Mouse (Mus musculus) left cerebral cortex, adult 8-10 months (tissue): ENCODE measurements around the gene Cxadr. TPM values are rescaled to one million over a fixed set of nuclear protein-coding genes. Genes with fewer than 3 reads are reported as not detected.

Source experiments
- DNase-seq, 2 experiments: peaks; one replicate each; pipeline ENCODE4 v3.0.0; 2022; ENCODE audit warnings: low spot score in 2 of 2
- total RNA-seq, 4 experiments: library from RNA; stranded (reverse); gene quantifications; 2 replicates each; pipeline ENCODE4 v1.2.4; 2022

The Cxadr gene
- total RNA-seq, 4 experiments from 2014 or later: 22.5 to 29.1 (median 27.2) TPM

GRCm38 (mm10) chr16:78306606-78307005 is 5.3 kb downstream of the Cxadr start:
- DNase-seq: no peak

- DNase-seq: no peak
Observed at GRCm38 (mm10) chr16:78307476-78308192, 6.3 kb downstream of the Cxadr start.

GRCm38 (mm10) chr16:78309258-78309657 is 8.0 kb downstream of the Cxadr start:
- no peak for DNase-seq

- no peak for DNase-seq
Observed at GRCm38 (mm10) chr16:78313135-78313887, 12.0 kb downstream of the Cxadr start.

- DNase-seq: no peak
Observed at GRCm38 (mm10) chr16:78314026-78314425, 12.7 kb downstream of the Cxadr start.

GRCm38 (mm10) chr16:78316849-78317248 is 15.6 kb downstream of the Cxadr start:
- DNase-seq: no peak

- DNase-seq: no peak
Observed at GRCm38 (mm10) chr16:78317960-78318359, 16.7 kb downstream of the Cxadr start.

GRCm38 (mm10) chr16:78319711-78320110 is 18.4 kb downstream of the Cxadr start:
- no peak for DNase-seq

GRCm38 (mm10) chr16:78321559-78321958 is 20.3 kb downstream of the Cxadr start:
- no peak for DNase-seq

GRCm38 (mm10) chr16:78322140-78322539 is 20.9 kb downstream of the Cxadr start:
- peak in 1 of 2 experiments; percentile 28 for DNase-seq

- no peak for DNase-seq
Observed at GRCm38 (mm10) chr16:78325972-78326848, 24.9 kb downstream of the Cxadr start.

GRCm38 (mm10) chr16:78327562-78327961 is 26.3 kb downstream of the Cxadr start:
- DNase-seq: no peak

GRCm38 (mm10) chr16:78327999-78328398 is 26.7 kb downstream of the Cxadr start:
- no peak for DNase-seq

- no peak for DNase-seq
Observed at GRCm38 (mm10) chr16:78337226-78337625, 35.9 kb downstream of the Cxadr start.

- no peak for DNase-seq
Observed at GRCm38 (mm10) chr16:78341356-78341755, 40.1 kb downstream of the Cxadr start.

- no peak for DNase-seq
Observed at GRCm38 (mm10) chr16:78342767-78343166, 41.5 kb downstream of the Cxadr start.

GRCm38 (mm10) chr16:78343792-78344191 is 42.5 kb downstream of the Cxadr start:
- DNase-seq: no peak

- DNase-seq: no peak
Observed at GRCm38 (mm10) chr16:78346662-78347327, 45.5 kb downstream of the Cxadr start.

GRCm38 (mm10) chr16:78347328-78347926 is 46.1 kb downstream of the Cxadr start:
- DNase-seq: no peak

GRCm38 (mm10) chr16:78357757-78358156 is 56.5 kb downstream of the Cxadr start:
- no peak for DNase-seq

GRCm38 (mm10) chr16:78361466-78361865 is 60.2 kb downstream of the Cxadr start:
- no peak for DNase-seq
